Mouse (Mus musculus) right cerebral cortex, postnatal 25 days (tissue): ENCODE data around the gene Psmb5.

Experiments used
- DNase-seq: peaks from one replicate; pipeline ENCODE4 v3.0.0; 2022

The Psmb5 gene

GRCm38 (mm10) chr14:54617897-54618365 is at the start of gene Psmb5:
Gene Psmb5 (minus strand): TSS chr14:54618022.
- peak; percentile 90 for DNase-seq

- DNase-seq, result peak; percentile 51
Observed at GRCm38 (mm10) chr14:54664477-54665222, 46.8 kb upstream of the Psmb5 start.

GRCm38 (mm10) chr14:54660009-54660408 is 42.2 kb upstream of the Psmb5 start:
- DNase-seq, result no peak

- DNase-seq, result peak; percentile 84
Observed at GRCm38 (mm10) chr14:54653496-54653895, 35.7 kb upstream of the Psmb5 start.

- DNase-seq, result no peak
Observed at GRCm38 (mm10) chr14:54652787-54653186, 35.0 kb upstream of the Psmb5 start.

- DNase-seq, result no peak
Observed at GRCm38 (mm10) chr14:54651556-54651955, 33.7 kb upstream of the Psmb5 start.

- peak; percentile 71 for DNase-seq
Observed at GRCm38 (mm10) chr14:54650621-54651454, 33.0 kb upstream of the Psmb5 start.

GRCm38 (mm10) chr14:54647900-54648299 is 30.1 kb upstream of the Psmb5 start:
- no peak for DNase-seq

GRCm38 (mm10) chr14:54646898-54647636 is 29.2 kb upstream of the Psmb5 start:
- no peak for DNase-seq

GRCm38 (mm10) chr14:54646455-54646854 is 28.6 kb upstream of the Psmb5 start:
- no peak for DNase-seq

- no peak for DNase-seq
Observed at GRCm38 (mm10) chr14:54644294-54644693, 26.5 kb upstream of the Psmb5 start.

- no peak for DNase-seq
Observed at GRCm38 (mm10) chr14:54643011-54643410, 25.2 kb upstream of the Psmb5 start.

- no peak for DNase-seq
Observed at GRCm38 (mm10) chr14:54642224-54642944, 24.6 kb upstream of the Psmb5 start.

GRCm38 (mm10) chr14:54641305-54641969 is 23.6 kb upstream of the Psmb5 start, which contains the start of gene Cdh24:
Gene Cdh24 (minus strand): TSS chr14:54641364.
- peak; percentile 91 for DNase-seq

- no peak for DNase-seq
Observed at GRCm38 (mm10) chr14:54640946-54641304, 23.1 kb upstream of the Psmb5 start, which contains the start of gene Gm17606. Gene Gm17606 (plus strand): TSS chr14:54640952.

GRCm38 (mm10) chr14:54640121-54640520 is 22.3 kb upstream of the Psmb5 start:
- DNase-seq, result no peak

GRCm38 (mm10) chr14:54638210-54638609 is 20.4 kb upstream of the Psmb5 start:
- DNase-seq, result no peak

- DNase-seq, result no peak
Observed at GRCm38 (mm10) chr14:54636954-54637353, 19.1 kb upstream of the Psmb5 start.

- no peak for DNase-seq
Observed at GRCm38 (mm10) chr14:54634182-54634581, 16.4 kb upstream of the Psmb5 start.

GRCm38 (mm10) chr14:54632252-54632651 is 14.4 kb upstream of the Psmb5 start:
- no peak for DNase-seq

- no peak for DNase-seq
Observed at GRCm38 (mm10) chr14:54631240-54631599, 13.4 kb upstream of the Psmb5 start.
